Mouse (Mus musculus): Measurements from ENCODE around the gene Dennd2a.

Dennd2a gene

GRCm38 (mm10) chr6:39414106-39414505 lies 143.6 kb downstream of the Dennd2a start:
- DNase-seq = no peak

All from lung, postnatal 14 days (tissue).